Mouse (Mus musculus): ENCODE data around the gene Iqcb1. TPM values are rescaled to one million over a fixed set of nuclear protein-coding genes. Genes with fewer than 3 reads are reported as not detected.

Gene Iqcb1
- polyA plus RNA-seq, 1 experiment, result 0.23 TPM

GRCm38 (mm10) chr16:36890559-36890958 lies 62.4 kb downstream of the Iqcb1 start:
- TF ChIP-seq POLR2A (IDR thresholded peaks at IDR 0.05; ENCODE audit: low read depth, low read length), result no peak
- no peak for TF ChIP-seq CTCF (IDR thresholded peaks at IDR 0.05; ENCODE audit: extremely low read depth, insufficient read length, insufficient replicate concordance, low read depth, low read length)
- H3K36me3 ChIP-seq (ENCODE audit: control insufficient read depth, insufficient read depth, low read length), result peaks cover 67% of the 10 kb centered on the region
- H3K27me3 ChIP-seq (ENCODE audit: control insufficient read depth, insufficient read depth, low read length), result no peaks in the 10 kb centered on the region
- no peaks in the 10 kb centered on the region for H3K4me1 ChIP-seq (ENCODE audit: control insufficient read depth, insufficient read depth, insufficient read length, low read length)
- H3K4me3 ChIP-seq (ENCODE audit: low read depth, low read length), result no peak overlapping the region
- no peak overlapping the region for H3K27ac ChIP-seq (ENCODE audit: insufficient read depth, low read depth, low read length)
- 94% methylated on average over 3 of the region's 3 CpGs for WGBS

- no peaks in the 10 kb centered on the region for H3K4me1 ChIP-seq (ENCODE audit: control insufficient read depth, insufficient read depth, insufficient read length, low read length)
- no peaks in the 10 kb centered on the region for H3K27me3 ChIP-seq (ENCODE audit: control insufficient read depth, insufficient read depth, low read length)
- WGBS, result 95% methylated on average over 4 of the region's 4 CpGs
- peaks cover 66% of the 10 kb centered on the region for H3K36me3 ChIP-seq (ENCODE audit: control insufficient read depth, insufficient read depth, low read length)
- no peak overlapping the region for H3K27ac ChIP-seq (ENCODE audit: insufficient read depth, low read depth, low read length)
- no peak for TF ChIP-seq CTCF (IDR thresholded peaks at IDR 0.05; ENCODE audit: extremely low read depth, insufficient read length, insufficient replicate concordance, low read depth, low read length)
- no peak for TF ChIP-seq POLR2A (IDR thresholded peaks at IDR 0.05; ENCODE audit: low read depth, low read length)
- no peak overlapping the region for H3K4me3 ChIP-seq (ENCODE audit: low read depth, low read length)
These were observed 63.2 kb downstream of the Iqcb1 start for GRCm38 (mm10) chr16:36891415-36891814.

DNA sequence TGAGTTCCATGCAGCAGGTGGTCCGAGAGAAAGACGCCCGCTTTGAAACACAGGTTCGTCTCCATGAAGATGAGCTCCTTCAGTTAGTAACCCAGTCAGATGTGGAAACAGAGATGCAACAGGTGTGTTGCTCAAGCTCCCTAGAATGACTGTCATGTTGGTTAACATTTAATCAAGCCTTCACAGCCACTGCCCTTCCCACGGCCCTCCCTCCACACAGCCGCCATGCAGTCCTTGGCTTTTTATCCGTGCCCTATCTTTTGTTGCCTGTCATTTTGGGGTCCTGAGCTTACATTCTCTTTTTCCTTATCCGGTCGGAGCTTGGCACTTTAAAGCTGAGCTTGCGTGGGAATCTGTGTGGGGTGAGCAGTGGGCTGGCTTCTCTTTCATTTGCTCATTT lies 65.1 kb downstream of the Iqcb1 start:
- no peak overlapping the region for H3K27ac ChIP-seq (ENCODE audit: insufficient read depth, low read depth, low read length)
- no peak overlapping the region for H3K4me3 ChIP-seq (ENCODE audit: low read depth, low read length)
- peaks cover 63% of the 10 kb centered on the region for H3K36me3 ChIP-seq (ENCODE audit: control insufficient read depth, insufficient read depth, low read length)
- WGBS, result 83% methylated on average over 10 of the region's 10 CpGs
- TF ChIP-seq POLR2A (IDR thresholded peaks at IDR 0.05; ENCODE audit: low read depth, low read length), result no peak
- TF ChIP-seq CTCF (IDR thresholded peaks at IDR 0.05; ENCODE audit: extremely low read depth, insufficient read length, insufficient replicate concordance, low read depth, low read length), result no peak
- H3K4me1 ChIP-seq (ENCODE audit: control insufficient read depth, insufficient read depth, insufficient read length, low read length), result no peaks in the 10 kb centered on the region
- H3K27me3 ChIP-seq (ENCODE audit: control insufficient read depth, insufficient read depth, low read length), result no peaks in the 10 kb centered on the region

GRCm38 (mm10) chr16:36896712-36897111 lies 68.5 kb downstream of the Iqcb1 start:
- H3K27ac ChIP-seq (ENCODE audit: insufficient read depth, low read depth, low read length), result no peak overlapping the region
- 91% methylated on average over 6 of the region's 6 CpGs for WGBS
- H3K36me3 ChIP-seq (ENCODE audit: control insufficient read depth, insufficient read depth, low read length), result peaks cover 59% of the 10 kb centered on the region
- TF ChIP-seq CTCF (IDR thresholded peaks at IDR 0.05; ENCODE audit: extremely low read depth, insufficient read length, insufficient replicate concordance, low read depth, low read length), result no peak
- H3K4me3 ChIP-seq (ENCODE audit: low read depth, low read length), result no peak overlapping the region
- H3K27me3 ChIP-seq (ENCODE audit: control insufficient read depth, insufficient read depth, low read length), result no peaks in the 10 kb centered on the region
- no peaks in the 10 kb centered on the region for H3K4me1 ChIP-seq (ENCODE audit: control insufficient read depth, insufficient read depth, insufficient read length, low read length)

- TF ChIP-seq CTCF (IDR thresholded peaks at IDR 0.05; ENCODE audit: extremely low read depth, insufficient read length, insufficient replicate concordance, low read depth, low read length) (no peak), POLR2A (IDR thresholded peaks at IDR 0.05; ENCODE audit: low read depth, low read length) (no peak)
- Histone ChIP-seq H3K36me3 (ENCODE audit: control insufficient read depth, insufficient read depth, low read length) (peaks cover 50% of the 10 kb centered on the region), H3K4me3 (ENCODE audit: low read depth, low read length) (no peak overlapping the region), H3K4me1 (ENCODE audit: control insufficient read depth, insufficient read depth, insufficient read length, low read length) (no peaks in the 10 kb centered on the region), H3K27ac (ENCODE audit: insufficient read depth, low read depth, low read length) (no peak overlapping the region), H3K27me3 (ENCODE audit: control insufficient read depth, insufficient read depth, low read length) (no peaks in the 10 kb centered on the region)
- WGBS, result 88% methylated on average over 5 of the region's 5 CpGs
These were observed 75.0 kb downstream of the Iqcb1 start for GRCm38 (mm10) chr16:36903156-36903555.

DNA sequence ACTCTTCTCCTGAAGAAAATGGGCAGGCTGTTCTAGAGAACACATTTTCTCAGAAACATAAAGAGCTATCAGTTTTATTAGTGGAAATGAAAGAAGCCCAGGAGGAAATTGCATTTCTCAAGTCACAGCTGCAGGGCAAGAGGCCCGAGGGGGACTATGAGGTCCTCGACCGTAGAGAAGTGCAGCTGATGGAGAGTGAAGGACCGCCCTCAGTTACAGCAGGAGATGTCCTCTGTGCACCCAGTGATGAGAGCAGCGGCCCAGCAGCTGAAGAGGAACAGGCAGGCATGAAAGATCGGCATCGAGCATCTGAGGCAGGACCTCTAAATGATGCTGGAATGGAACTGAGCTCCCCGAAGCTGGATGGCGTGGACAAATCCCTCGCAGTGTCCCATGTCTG lies 83.7 kb downstream of the Iqcb1 start:
- Histone ChIP-seq H3K4me1 (ENCODE audit: control insufficient read depth, insufficient read depth, insufficient read length, low read length) (no peaks in the 10 kb centered on the region), H3K36me3 (ENCODE audit: control insufficient read depth, insufficient read depth, low read length) (peaks cover 66% of the 10 kb centered on the region), H3K27ac (ENCODE audit: insufficient read depth, low read depth, low read length) (no peak overlapping the region), H3K27me3 (ENCODE audit: control insufficient read depth, insufficient read depth, low read length) (no peaks in the 10 kb centered on the region), H3K4me3 (ENCODE audit: low read depth, low read length) (no peak overlapping the region)
- 90% methylated on average over 10 of the region's 10 CpGs for WGBS
- TF ChIP-seq POLR2A (IDR thresholded peaks at IDR 0.05; ENCODE audit: low read depth, low read length) (no peak), CTCF (IDR thresholded peaks at IDR 0.05; ENCODE audit: extremely low read depth, insufficient read length, insufficient replicate concordance, low read depth, low read length) (no peak)

GRCm38 (mm10) chr16:36912311-36912710 lies 84.1 kb downstream of the Iqcb1 start:
- no peak overlapping the region for H3K4me3 ChIP-seq (ENCODE audit: low read depth, low read length)
- H3K27me3 ChIP-seq (ENCODE audit: control insufficient read depth, insufficient read depth, low read length), result no peaks in the 10 kb centered on the region
- WGBS, result 92% methylated on average over 13 of the region's 13 CpGs
- H3K27ac ChIP-seq (ENCODE audit: insufficient read depth, low read depth, low read length), result no peak overlapping the region
- TF ChIP-seq CTCF (IDR thresholded peaks at IDR 0.05; ENCODE audit: extremely low read depth, insufficient read length, insufficient replicate concordance, low read depth, low read length) (no peak), POLR2A (IDR thresholded peaks at IDR 0.05; ENCODE audit: low read depth, low read length) (no peak)
- H3K36me3 ChIP-seq (ENCODE audit: control insufficient read depth, insufficient read depth, low read length), result peaks cover 66% of the 10 kb centered on the region
- no peaks in the 10 kb centered on the region for H3K4me1 ChIP-seq (ENCODE audit: control insufficient read depth, insufficient read depth, insufficient read length, low read length)

DNA sequence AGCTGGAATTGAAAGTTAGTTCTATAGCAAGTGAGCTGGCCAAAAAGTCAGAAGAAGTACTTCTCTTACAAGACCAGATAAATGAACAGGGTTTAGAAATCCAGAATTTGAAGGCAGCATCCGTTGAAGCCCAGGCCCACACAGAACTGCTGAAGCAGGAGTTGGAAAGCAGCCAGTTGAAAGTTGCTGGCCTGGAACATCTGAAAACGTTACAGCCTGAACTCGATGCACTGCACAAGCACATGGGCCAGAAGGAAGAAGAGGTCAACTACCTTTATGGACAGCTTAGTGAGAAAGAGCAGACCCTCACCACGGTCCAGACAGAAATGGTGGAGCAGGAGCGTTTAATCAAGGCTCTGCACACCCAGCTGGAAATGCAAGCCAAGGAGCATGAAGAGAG lies 86.0 kb downstream of the Iqcb1 start:
- TF ChIP-seq CTCF (IDR thresholded peaks at IDR 0.05; ENCODE audit: extremely low read depth, insufficient read length, insufficient replicate concordance, low read depth, low read length) (no peak), POLR2A (IDR thresholded peaks at IDR 0.05; ENCODE audit: low read depth, low read length) (no peak)
- Histone ChIP-seq H3K36me3 (ENCODE audit: control insufficient read depth, insufficient read depth, low read length) (peaks cover 71% of the 10 kb centered on the region), H3K4me1 (ENCODE audit: control insufficient read depth, insufficient read depth, insufficient read length, low read length) (no peaks in the 10 kb centered on the region), H3K27me3 (ENCODE audit: control insufficient read depth, insufficient read depth, low read length) (no peaks in the 10 kb centered on the region), H3K4me3 (ENCODE audit: low read depth, low read length) (no peak overlapping the region), H3K27ac (ENCODE audit: insufficient read depth, low read depth, low read length) (no peak overlapping the region)
- 72% methylated on average over 5 of the region's 5 CpGs for WGBS
